Mouse (Mus musculus) lung, postnatal 0 days (tissue): ENCODE measurements around the gene Cd101.

Source experiments
- CTCF ChIP-seq: IDR thresholded peaks from 2 replicates; pipeline ENCODE4 v1.5.1; 2016; ENCODE audit warnings: antibody characterized with exemption, mild to moderate bottlenecking
- EP300 ChIP-seq: IDR thresholded peaks from 2 replicates; pipeline ENCODE4 v1.6.1; 2016; ENCODE audit warnings: antibody characterized with exemption, mild to moderate bottlenecking, control low read depth

DNA sequence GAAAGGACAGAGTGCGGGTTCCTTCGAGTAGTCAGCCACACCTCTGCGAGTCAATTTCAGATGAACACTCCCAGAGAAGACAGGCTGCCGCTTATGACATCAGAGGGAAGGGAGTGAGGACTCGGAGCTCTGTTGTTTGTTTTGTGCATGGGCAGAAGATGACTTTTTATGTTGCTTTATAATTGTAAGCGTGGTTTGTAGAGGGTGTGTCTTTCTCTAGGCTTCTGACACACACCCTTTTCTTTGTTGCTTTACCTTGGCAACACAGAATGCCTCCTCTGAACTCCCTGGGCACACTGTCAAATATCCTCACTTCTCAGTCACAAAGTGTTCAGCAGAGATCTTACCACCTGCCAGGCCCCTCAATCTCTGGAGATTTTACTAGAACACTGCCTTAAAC lies 36.8 kb upstream of the Cd101 start:
- no peak for TF ChIP-seq CTCF
- TF ChIP-seq EP300: no peak
